Mouse (Mus musculus) forebrain, embryonic 15.5 days (tissue): ENCODE measurements around the gene Pcdh7. TPM values are rescaled to one million over a fixed set of nuclear protein-coding genes. Genes with fewer than 3 reads are reported as not detected.
A peak's percentile ranks its signal among the peaks of the same experiment; 100 is the strongest.

Experiments used
- ATAC-seq: fragments of 200-750 bp; cut with Nextera tagmentation; replicated peaks from 2 replicates; pipeline ENCODE4 v1.8.0; 2017; ENCODE audit warnings: mild to moderate bottlenecking, moderate TSS enrichment, moderate library complexity
- H3K27ac ChIP-seq: fragments of 300-500 bp; sonication (generic); replicated peaks from 2 replicates; pipeline ENCODE4 v1.5.1; 2015; ENCODE audit warnings: mild to moderate bottlenecking, inconsistent platforms
- H3K27me3 ChIP-seq: fragments of 300-500 bp; sonication (generic); 2 replicates; pipeline ENCODE4 v1.6.1; 2015; ENCODE audit warnings: inconsistent platforms
- H3K36me3 ChIP-seq: fragments of 300-500 bp; sonication (generic); 2 replicates; pipeline ENCODE4 v1.6.1; 2015; ENCODE audit warnings: mild to moderate bottlenecking, inconsistent platforms
- H3K4me1 ChIP-seq: fragments of 300-500 bp; sonication (generic); 2 replicates; pipeline ENCODE4 v1.6.1; 2015; ENCODE audit warnings: inconsistent platforms
- H3K4me2 ChIP-seq: fragments of 300-500 bp; sonication (generic); replicated peaks from 2 replicates; pipeline ENCODE4 v1.6.1; 2015; ENCODE audit warnings: mild to moderate bottlenecking, inconsistent platforms
- H3K4me3 ChIP-seq: fragments of 300-500 bp; sonication (generic); 2 replicates; pipeline ENCODE4 v1.5.1; 2015; ENCODE audit warnings: mild to moderate bottlenecking, inconsistent platforms
- H3K9ac ChIP-seq: fragments of 300-500 bp; sonication (generic); replicated peaks from 2 replicates; pipeline ENCODE4 v1.6.1; 2015; ENCODE audit warnings: mild to moderate bottlenecking, inconsistent platforms
- H3K9me3 ChIP-seq: fragments of 300-500 bp; sonication (generic); 2 replicates; pipeline ENCODE4 v1.6.1; 2016; ENCODE audit warnings: inconsistent platforms
- WGBS: fragments of 180-500 bp; shearing (Covaris S2); methylation state at CpG from one replicate; pipeline ENCODE4 v1.1.7; 2015; ENCODE audit warnings: mixed read lengths; 5-methylcytosine and 5-hydroxymethylcytosine counted together
- polyA plus RNA-seq: library from polyadenylated mRNA; unstranded; fragments of >200 nt; fragmentation: Nextera tagmentation; extraction: Ambion mirVana; gene quantifications from 2 replicates; pipeline ENCODE4 v1.2.1, GENCODE M21; 2015

The Pcdh7 gene
- polyA plus RNA-seq, 1 experiment from 2014 or later, result 13.3 TPM

DNA sequence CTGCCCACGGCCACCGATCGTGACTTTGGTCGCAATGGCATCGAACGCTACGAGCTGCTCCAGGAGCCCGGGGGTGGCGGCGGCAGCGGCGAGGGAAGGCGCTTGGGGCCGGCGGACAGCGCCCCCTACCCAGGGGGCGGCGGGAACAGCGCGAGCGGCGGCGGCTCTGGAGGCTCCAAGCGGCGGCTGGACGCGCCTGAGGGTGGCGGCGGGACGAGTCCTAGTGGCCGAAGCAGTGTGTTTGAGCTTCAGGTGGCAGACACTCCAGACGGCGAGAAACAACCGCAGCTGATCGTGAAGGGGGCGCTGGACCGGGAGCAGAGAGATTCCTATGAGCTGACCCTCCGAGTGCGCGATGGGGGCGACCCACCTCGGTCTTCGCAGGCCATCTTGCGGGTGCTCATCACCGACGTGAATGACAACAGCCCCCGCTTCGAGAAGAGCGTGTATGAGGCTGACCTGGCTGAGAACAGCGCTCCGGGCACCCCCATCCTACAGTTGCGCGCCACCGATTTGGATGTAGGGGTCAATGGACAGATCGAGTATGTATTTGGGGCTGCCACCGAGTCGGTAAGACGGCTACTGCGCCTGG, 1.9 kb downstream of the Pcdh7 start:
- Histone ChIP-seq H3K9ac (peak overlapping the region; percentile 77), H3K4me1 (peaks cover 28% of the 10 kb centered on the region), H3K4me2 (peak overlapping the region; percentile 96), H3K36me3 (no peaks in the 10 kb centered on the region), H3K27ac (no peak overlapping the region), H3K4me3 (peak overlapping the region; percentile 77), H3K27me3 (no peaks in the 10 kb centered on the region), H3K9me3 (no peaks in the 10 kb centered on the region)
- WGBS, result under 1% methylated on average over 54 of the region's 59 CpGs
- ATAC-seq, result no peak

DNA sequence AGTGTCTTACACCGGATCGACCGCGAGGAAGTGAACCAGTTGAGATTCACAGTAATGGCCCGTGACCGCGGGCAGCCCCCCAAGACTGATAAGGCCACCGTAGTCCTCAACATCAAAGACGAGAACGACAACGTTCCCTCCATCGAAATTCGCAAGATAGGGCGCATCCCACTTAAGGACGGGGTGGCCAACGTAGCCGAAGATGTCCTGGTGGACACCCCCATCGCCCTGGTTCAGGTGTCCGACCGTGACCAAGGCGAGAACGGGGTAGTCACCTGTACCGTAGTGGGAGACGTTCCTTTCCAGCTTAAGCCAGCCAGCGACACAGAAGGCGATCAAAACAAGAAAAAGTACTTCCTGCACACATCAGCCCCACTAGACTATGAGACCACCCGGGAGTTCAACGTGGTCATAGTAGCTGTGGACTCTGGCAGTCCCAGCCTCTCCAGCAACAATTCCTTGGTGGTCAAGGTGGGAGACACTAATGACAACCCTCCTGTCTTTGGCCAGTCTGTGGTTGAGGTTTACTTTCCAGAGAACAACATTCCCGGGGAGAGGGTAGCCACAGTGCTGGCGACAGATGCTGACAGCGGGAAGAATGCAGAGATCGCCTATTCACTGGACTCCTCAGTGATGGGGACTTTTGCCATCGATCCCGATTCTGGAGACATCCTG, 2.6 kb downstream of the Pcdh7 start:
- Histone ChIP-seq H3K4me3 (peak overlapping the region; percentile 77), H3K4me2 (peak overlapping the region; percentile 96), H3K27ac (no peak overlapping the region), H3K27me3 (no peaks in the 10 kb centered on the region), H3K36me3 (no peaks in the 10 kb centered on the region), H3K4me1 (peaks cover 28% of the 10 kb centered on the region), H3K9ac (peak overlapping the region; percentile 77), H3K9me3 (no peaks in the 10 kb centered on the region)
- no peak for ATAC-seq
- 8% methylated on average over 34 of the region's 34 CpGs for WGBS

DNA sequence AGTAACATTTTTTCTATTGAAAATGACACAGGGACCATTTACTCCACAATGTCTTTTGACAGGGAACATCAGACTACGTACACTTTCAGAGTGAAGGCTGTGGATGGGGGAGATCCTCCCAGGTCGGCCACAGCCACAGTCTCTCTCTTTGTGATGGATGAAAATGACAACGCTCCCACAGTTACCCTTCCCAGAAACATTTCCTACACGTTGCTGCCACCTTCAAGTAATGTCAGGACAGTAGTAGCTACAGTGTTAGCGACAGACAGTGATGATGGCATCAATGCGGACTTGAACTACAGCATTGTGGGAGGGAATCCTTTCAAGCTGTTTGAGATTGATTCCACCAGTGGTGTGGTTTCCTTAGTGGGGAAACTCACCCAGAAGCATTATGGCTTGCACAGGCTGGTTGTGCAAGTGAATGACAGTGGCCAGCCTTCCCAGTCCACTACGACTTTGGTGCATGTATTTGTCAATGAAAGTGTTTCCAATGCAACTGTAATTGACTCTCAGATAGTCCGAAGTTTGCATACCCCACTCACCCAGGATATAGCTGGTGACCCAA, 3.5 kb downstream of the Pcdh7 start:
- Histone ChIP-seq H3K27ac (no peak overlapping the region), H3K36me3 (no peaks in the 10 kb centered on the region), H3K4me1 (peaks cover 28% of the 10 kb centered on the region), H3K27me3 (no peaks in the 10 kb centered on the region), H3K9me3 (no peaks in the 10 kb centered on the region), H3K4me3 (peak overlapping the region; percentile 77), H3K4me2 (peak overlapping the region; percentile 96), H3K9ac (0 out of 2 replicates have a peak overlapping the region, but pooled peaks have one; percentile 77)
- no peak for ATAC-seq
- 40% methylated on average over 8 of the region's 8 CpGs for WGBS

DNA sequence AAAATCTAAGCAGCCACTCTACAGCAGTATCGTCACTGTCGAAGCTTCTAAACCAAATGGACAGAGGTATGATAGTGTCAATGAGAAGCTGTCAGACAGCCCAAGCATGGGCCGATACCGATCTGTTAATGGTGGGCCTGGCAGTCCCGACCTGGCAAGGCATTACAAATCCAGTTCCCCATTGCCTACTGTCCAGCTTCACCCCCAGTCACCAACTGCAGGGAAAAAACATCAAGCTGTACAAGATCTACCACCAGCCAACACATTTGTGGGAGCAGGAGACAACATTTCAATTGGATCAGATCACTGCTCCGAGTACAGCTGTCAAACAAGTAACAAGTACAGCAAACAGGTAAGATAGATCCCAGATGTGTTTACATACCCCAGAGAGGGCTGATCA, 4.2 kb downstream of the Pcdh7 start:
- H3K4me3 ChIP-seq, result peak overlapping the region; percentile 77
- H3K27ac ChIP-seq, result no peak overlapping the region
- whole genome bisulfite sequencing, result 50% methylated on average over 6 of the region's 6 CpGs
- H3K4me2 ChIP-seq, result peak overlapping the region; percentile 96
- ATAC-seq, result no peak
- no peaks in the 10 kb centered on the region for H3K36me3 ChIP-seq
- H3K9ac ChIP-seq, result no peak overlapping the region
- H3K27me3 ChIP-seq, result no peaks in the 10 kb centered on the region
- peaks cover 28% of the 10 kb centered on the region for H3K4me1 ChIP-seq
- no peaks in the 10 kb centered on the region for H3K9me3 ChIP-seq

DNA sequence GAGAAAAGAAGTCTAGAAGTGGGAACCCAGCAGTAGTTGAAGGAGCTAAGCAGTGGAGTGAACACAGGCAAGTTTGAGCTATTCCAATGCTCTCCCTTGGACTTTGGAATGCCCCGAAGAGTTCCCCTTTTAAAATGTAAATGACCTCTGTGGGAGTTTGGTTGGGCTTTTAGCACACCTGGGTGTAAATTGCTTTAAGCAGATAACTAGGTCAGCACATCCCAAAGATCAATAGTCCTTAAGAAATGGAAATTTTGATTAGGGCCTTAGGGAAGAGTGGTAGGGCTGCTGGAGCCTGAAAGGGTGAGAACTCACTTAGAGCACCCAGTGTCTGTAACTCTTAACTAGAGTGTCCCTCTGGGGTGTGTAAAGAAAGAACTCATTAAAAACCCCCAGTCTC, 15.7 kb downstream of the Pcdh7 start:
- no peak overlapping the region for H3K4me2 ChIP-seq
- H3K9me3 ChIP-seq, result no peaks in the 10 kb centered on the region
- H3K36me3 ChIP-seq, result no peaks in the 10 kb centered on the region
- no peaks in the 10 kb centered on the region; the same call in 1 of the 2 replicates for H3K4me1 ChIP-seq
- H3K27ac ChIP-seq, result no peak overlapping the region
- H3K4me3 ChIP-seq, result no peak overlapping the region
- H3K9ac ChIP-seq, result no peak overlapping the region
- H3K27me3 ChIP-seq, result no peaks in the 10 kb centered on the region
- WGBS, result 19% methylated on average over 1 of the region's 1 CpGs
- ATAC-seq, result no peak

DNA sequence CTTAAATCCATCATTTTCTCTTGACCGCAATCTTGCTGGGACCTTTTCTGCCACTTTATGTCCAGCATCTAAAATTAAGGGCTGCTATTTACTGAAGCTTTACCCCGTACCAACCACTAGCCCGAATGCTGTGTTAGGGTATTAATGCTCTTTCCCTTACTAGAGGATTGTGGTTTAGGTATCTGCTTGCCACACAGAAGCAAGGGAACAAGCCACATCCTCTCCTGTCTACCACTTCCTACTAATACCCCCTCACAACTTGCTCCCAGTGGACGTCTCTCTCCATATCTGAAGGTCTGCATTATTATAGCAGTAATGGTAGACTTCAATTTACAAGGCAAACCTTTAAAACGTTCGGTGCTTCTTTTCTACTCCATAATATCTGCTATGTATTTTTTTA, 18.0 kb downstream of the Pcdh7 start:
- H3K4me2 ChIP-seq, result no peak overlapping the region
- no peak overlapping the region for H3K27ac ChIP-seq
- no peaks in the 10 kb centered on the region for H3K27me3 ChIP-seq
- 89% methylated on average over 6 of the region's 6 CpGs for WGBS
- H3K9ac ChIP-seq, result no peak overlapping the region
- no peaks in the 10 kb centered on the region; the same call in 1 of the 2 replicates for H3K4me1 ChIP-seq
- no peak for ATAC-seq
- no peaks in the 10 kb centered on the region for H3K36me3 ChIP-seq
- no peaks in the 10 kb centered on the region for H3K9me3 ChIP-seq
- H3K4me3 ChIP-seq, result no peak overlapping the region

DNA sequence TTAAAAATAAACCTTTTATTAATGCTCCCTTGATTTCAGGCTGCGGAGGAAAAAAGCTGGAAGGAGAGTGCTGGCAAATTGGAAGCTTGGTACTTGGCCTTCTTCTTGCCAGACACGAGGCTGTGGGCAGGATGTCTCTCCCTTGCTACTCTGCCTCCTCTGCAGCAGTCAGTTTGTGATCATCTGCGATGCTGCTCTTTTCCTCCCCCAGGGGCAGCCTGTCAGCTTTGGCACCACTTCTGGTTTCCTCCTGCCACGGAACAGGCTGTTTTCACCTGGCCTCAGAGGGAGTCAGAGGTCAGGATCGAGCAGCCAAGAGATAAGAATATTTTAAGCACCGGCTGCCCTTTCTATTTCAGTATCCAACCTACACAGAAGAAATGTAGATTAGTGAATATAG, 25.2 kb downstream of the Pcdh7 start:
- Histone ChIP-seq H3K9me3 (no peaks in the 10 kb centered on the region), H3K4me3 (no peak overlapping the region), H3K4me1 (peaks cover 3% of the 10 kb centered on the region; the same call in 1 of the 2 replicates), H3K4me2 (no peak overlapping the region), H3K27me3 (no peaks in the 10 kb centered on the region), H3K36me3 (no peaks in the 10 kb centered on the region), H3K9ac (no peak overlapping the region), H3K27ac (no peak overlapping the region)
- WGBS, result 29% methylated on average over 6 of the region's 6 CpGs
- no peak for ATAC-seq

DNA sequence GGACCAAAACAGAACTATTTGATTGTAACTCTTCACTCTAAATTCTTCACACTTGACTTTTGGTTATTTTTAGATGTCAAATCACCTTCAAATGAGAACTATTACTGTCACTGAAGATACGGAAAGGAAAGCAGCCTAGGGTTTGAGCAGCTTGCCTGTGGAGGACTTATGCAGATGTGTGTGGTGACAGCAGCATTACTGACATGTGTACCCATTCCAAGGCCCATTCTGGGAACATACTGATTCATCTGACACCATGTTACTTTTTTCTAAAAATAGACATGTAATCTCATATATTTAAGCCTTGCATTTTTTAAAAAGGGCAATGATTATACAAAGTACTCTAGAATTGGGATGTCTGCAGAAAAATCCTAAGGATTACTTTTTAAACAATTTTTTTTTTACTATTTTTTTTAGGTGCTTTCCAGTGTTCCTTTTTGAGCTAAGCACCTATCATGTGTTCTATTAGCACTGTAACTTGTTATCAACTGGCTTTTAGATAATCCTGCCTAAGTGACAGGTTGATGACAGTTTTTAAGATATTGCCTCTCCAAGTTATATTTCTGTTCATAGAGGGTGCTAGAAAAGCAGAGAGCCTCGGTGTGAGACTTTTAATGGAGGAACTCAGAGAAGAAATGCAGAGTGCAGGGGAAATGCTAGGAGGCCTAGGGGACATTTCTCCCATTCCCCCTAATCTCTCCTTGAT, 26.3 kb downstream of the Pcdh7 start:
- H3K27ac ChIP-seq, result no peak overlapping the region
- ATAC-seq, result no peak
- H3K9me3 ChIP-seq, result no peaks in the 10 kb centered on the region
- WGBS, result 72% methylated on average over 2 of the region's 2 CpGs
- H3K4me3 ChIP-seq, result no peak overlapping the region
- H3K27me3 ChIP-seq, result no peaks in the 10 kb centered on the region
- H3K4me1 ChIP-seq, result peaks cover 3% of the 10 kb centered on the region; the same call in 1 of the 2 replicates
- no peak overlapping the region for H3K9ac ChIP-seq
- no peaks in the 10 kb centered on the region for H3K36me3 ChIP-seq
- no peak overlapping the region for H3K4me2 ChIP-seq

DNA sequence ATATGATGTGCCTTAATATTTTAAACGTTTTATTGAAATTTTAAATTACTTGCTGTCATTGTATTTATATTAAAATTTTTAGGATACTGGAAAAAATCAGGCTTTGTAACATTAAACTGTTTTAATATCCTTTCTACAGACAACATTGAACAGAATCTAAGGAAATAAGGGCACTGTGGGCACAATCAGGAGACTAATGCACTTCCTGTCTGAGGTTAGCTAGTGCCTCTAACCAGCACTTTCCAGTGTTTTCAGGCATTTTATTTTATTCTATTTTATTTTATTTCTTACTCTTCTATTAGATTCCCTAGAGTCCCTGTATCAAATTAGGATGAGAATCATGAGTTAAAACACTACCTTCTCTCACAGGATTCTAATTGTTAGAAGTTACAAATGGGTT, 28.1 kb downstream of the Pcdh7 start:
- 89% methylated on average over 1 of the region's 1 CpGs for WGBS
- Histone ChIP-seq H3K4me3 (no peak overlapping the region), H3K27ac (no peak overlapping the region), H3K9me3 (no peaks in the 10 kb centered on the region), H3K36me3 (no peaks in the 10 kb centered on the region), H3K9ac (no peak overlapping the region), H3K27me3 (no peaks in the 10 kb centered on the region), H3K4me1 (peaks cover 3% of the 10 kb centered on the region; the same call in 1 of the 2 replicates), H3K4me2 (no peak overlapping the region)
- ATAC-seq, result no peak

DNA sequence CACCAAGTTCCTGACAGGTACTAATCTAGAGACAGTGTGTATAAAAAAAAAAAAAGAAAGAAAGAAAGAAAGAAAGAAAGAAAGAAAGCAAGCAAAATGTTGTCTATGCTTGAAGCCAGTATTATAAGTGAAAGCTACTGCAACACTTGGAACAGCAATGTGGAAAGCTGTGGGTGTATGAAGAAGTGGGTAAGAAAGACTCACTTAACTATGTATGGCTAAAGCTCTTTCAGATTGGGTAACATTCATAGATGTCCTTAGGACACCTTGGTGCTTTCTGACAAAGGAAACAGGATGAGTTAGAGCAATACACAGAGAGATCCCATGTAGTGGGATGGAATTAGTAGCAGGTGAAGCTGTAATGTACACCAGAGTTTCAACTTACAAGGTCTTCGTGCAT, 32.6 kb downstream of the Pcdh7 start:
- no peak overlapping the region for H3K4me2 ChIP-seq
- WGBS, result 93% methylated on average over 1 of the region's 1 CpGs
- no peak overlapping the region for H3K9ac ChIP-seq
- H3K27me3 ChIP-seq, result no peaks in the 10 kb centered on the region
- no peaks in the 10 kb centered on the region for H3K4me1 ChIP-seq
- H3K36me3 ChIP-seq, result no peaks in the 10 kb centered on the region
- no peak overlapping the region for H3K4me3 ChIP-seq
- no peaks in the 10 kb centered on the region for H3K9me3 ChIP-seq
- no peak overlapping the region for H3K27ac ChIP-seq
- ATAC-seq, result no peak

DNA sequence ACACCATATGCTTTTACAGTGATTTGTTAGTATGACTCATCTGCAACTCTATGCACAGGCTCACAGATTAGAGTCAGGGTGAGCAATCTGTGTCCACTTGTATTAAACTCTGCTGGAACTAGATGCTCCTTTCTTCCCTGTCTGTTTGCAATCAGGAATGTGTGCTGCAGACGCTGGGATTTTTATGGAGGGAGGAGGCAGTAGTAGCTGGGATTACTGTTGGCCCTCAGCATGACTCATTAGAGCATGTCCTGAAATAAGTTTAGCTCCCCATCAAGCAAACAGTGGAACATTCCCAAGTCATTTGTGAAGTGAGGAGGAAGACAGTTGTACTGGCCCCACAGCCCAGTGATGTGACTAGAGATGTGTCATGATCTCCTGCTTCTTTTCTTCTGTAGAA, 38.0 kb downstream of the Pcdh7 start:
- Histone ChIP-seq H3K4me1 (no peaks in the 10 kb centered on the region), H3K27me3 (no peaks in the 10 kb centered on the region), H3K9ac (no peak overlapping the region), H3K36me3 (no peaks in the 10 kb centered on the region), H3K27ac (no peak overlapping the region), H3K4me3 (no peak overlapping the region), H3K9me3 (no peaks in the 10 kb centered on the region), H3K4me2 (no peak overlapping the region)
- ATAC-seq, result no peak
- WGBS, result 48% methylated on average over 1 of the region's 1 CpGs

DNA sequence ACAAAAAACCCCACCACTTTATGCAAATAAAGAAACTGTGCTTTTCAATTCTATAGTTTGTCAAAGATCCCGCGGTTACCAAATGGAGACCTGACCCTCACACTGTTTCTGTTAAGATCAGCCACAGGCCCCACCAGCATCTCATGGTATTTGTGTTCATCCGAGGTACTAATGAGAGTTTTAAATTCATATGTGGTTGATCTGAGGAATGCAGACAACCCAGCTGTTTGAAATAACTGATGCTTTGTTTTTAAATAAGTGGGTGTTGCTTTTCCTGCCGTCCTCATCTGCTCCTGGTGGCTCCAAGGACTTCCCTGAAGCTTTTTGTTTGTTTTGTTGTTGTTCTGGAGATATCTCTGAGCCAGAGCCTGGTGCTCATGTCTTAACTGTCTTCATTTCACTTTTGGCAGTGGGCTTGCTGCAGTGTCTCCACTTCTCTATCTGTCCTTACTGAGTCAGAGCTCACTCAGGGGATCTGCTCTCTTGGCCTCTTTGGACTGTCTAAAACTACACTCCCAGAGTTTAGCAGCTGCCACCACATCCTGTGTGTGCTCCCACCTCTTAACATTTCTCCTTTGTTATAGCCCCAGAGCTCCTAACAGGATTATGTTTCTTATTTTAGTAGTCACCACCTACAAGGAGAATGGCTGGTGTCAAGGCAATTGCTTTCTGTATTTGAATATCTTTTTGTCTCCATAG, 39.1 kb downstream of the Pcdh7 start:
- H3K4me2 ChIP-seq, result no peak overlapping the region
- H3K9ac ChIP-seq, result no peak overlapping the region
- no peak for ATAC-seq
- no peak overlapping the region for H3K27ac ChIP-seq
- no peaks in the 10 kb centered on the region for H3K9me3 ChIP-seq
- no peak overlapping the region for H3K4me3 ChIP-seq
- H3K36me3 ChIP-seq, result no peaks in the 10 kb centered on the region
- no peaks in the 10 kb centered on the region for H3K4me1 ChIP-seq
- H3K27me3 ChIP-seq, result no peaks in the 10 kb centered on the region
- 36% methylated on average over 4 of the region's 4 CpGs for WGBS
